Mouse (Mus musculus) liver, postnatal 0 days (tissue): ENCODE results near the gene Gm37240. TPM values are rescaled to one million over a fixed set of nuclear protein-coding genes. Genes with fewer than 3 reads are reported as not detected.
A peak's percentile ranks its signal among the peaks of the same experiment; 100 is the strongest.

Source experiments
- ATAC-seq: fragments of 200-750 bp; cut with Nextera tagmentation; 2 replicates; pipeline ENCODE4 v1.8.0; 2017; ENCODE audit warnings: mild to moderate bottlenecking, moderate library complexity
- DNase-seq: peaks from one replicate; pipeline ENCODE4 v3.0.0-alpha.2; 2016
- H3K27ac ChIP-seq: fragments of 300-500 bp; sonication (generic); 2 replicates; pipeline ENCODE4 v1.5.1; 2014; ENCODE audit warnings: antibody characterized with exemption, moderate library complexity, mild to moderate bottlenecking, low read depth
- H3K27me3 ChIP-seq: fragments of 300-500 bp; sonication (generic); 2 replicates; pipeline ENCODE4 v1.6.1; 2014; ENCODE audit warnings: low read length, control low read depth, mixed read lengths; ENCODE audit not compliant: insufficient read depth
- H3K36me3 ChIP-seq: fragments of 300-500 bp; sonication (generic); replicated peaks from 2 replicates; pipeline ENCODE4 v1.6.1; 2014; ENCODE audit warnings: mild to moderate bottlenecking, control low read depth, low read length, moderate library complexity, mixed read lengths; ENCODE audit not compliant: insufficient read depth
- H3K4me1 ChIP-seq: fragments of 300-500 bp; sonication (generic); 2 replicates; pipeline ENCODE4 v1.6.1; 2014; ENCODE audit warnings: antibody characterized with exemption, mild to moderate bottlenecking, control low read depth; ENCODE audit not compliant: insufficient read depth
- H3K4me2 ChIP-seq: fragments of 300-500 bp; sonication (generic); 2 replicates; pipeline ENCODE4 v1.6.1; 2014; ENCODE audit warnings: low read depth, mild to moderate bottlenecking, low read length, moderate library complexity, mixed read lengths
- H3K4me3 ChIP-seq: fragments of 300-500 bp; sonication (generic); 2 replicates; pipeline ENCODE4 v1.5.1; 2014; ENCODE audit warnings: low read depth, low read length
- H3K9ac ChIP-seq: fragments of 300-500 bp; sonication (generic); replicated peaks from 2 replicates; pipeline ENCODE4 v1.6.1; 2014; ENCODE audit warnings: mild to moderate bottlenecking, moderate library complexity
- H3K9me3 ChIP-seq: fragments of 300-500 bp; sonication (generic); 2 replicates; pipeline ENCODE4 v1.6.1; 2016; ENCODE audit warnings: mild to moderate bottlenecking, control low read depth, low read length, mixed read lengths
- CTCF ChIP-seq: sonication (generic); IDR thresholded peaks from 2 replicates; pipeline ENCODE4 v1.5.1; 2016; ENCODE audit warnings: antibody characterized with exemption, low read depth
- EP300 ChIP-seq: IDR thresholded peaks from 2 replicates; pipeline ENCODE4 v1.6.1; 2016; ENCODE audit warnings: antibody characterized with exemption, low read depth, mild to moderate bottlenecking
- WGBS: fragments of 180-500 bp; shearing (Covaris S2); extraction: QIAGEN DNeasy Blood & Tissue Kit; methylation state at CpG from one replicate; pipeline ENCODE4 v1.1.7; 2014; ENCODE audit not compliant: insufficient replicate concordance; 5-methylcytosine and 5-hydroxymethylcytosine counted together
- polyA plus RNA-seq: library from polyadenylated mRNA; unstranded; fragments of >200 nt; fragmentation: Nextera tagmentation; extraction: Ambion mirVana; gene quantifications from 2 replicates; pipeline ENCODE4 v1.2.1, GENCODE M21; 2015

Gm37240 gene
- polyA plus RNA-seq, 1 experiment from 2014 or later = 0.72 TPM

DNA sequence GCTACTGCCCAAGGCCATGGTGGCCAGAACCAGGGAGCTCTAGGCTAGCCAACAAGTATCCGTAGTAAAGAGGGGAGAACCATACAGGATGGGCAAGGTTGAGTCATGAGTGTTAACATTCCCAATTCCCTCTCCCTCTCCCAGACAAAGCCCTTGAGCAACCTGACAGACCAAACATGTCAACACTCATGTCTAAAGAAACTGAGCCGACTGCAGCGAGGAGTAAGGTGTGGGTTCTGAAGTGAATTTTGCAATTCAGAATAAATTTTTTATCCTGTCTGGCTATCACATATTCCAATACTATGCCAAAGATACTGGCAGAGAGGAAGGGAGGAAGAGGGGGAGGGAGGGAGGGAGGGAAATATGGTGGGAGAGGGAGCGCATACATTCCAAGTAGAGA lies 33.6 kb downstream of the Gm37240 start:
- Histone ChIP-seq H3K4me3 (no peak overlapping the region), H3K4me1 (peaks cover 10% of the 10 kb centered on the region; the same call in 1 of the 2 replicates), H3K9me3 (no peaks in the 10 kb centered on the region), H3K4me2 (no peak overlapping the region), H3K27me3 (no peaks in the 10 kb centered on the region), H3K36me3 (no peaks in the 10 kb centered on the region), H3K9ac (no peak overlapping the region), H3K27ac (no peak overlapping the region)
- 86% methylated on average over 4 of the region's 4 CpGs for WGBS
- TF ChIP-seq CTCF = no peak
- no peak for TF ChIP-seq EP300
- DNase-seq = no peak
- ATAC-seq = no peak

DNA sequence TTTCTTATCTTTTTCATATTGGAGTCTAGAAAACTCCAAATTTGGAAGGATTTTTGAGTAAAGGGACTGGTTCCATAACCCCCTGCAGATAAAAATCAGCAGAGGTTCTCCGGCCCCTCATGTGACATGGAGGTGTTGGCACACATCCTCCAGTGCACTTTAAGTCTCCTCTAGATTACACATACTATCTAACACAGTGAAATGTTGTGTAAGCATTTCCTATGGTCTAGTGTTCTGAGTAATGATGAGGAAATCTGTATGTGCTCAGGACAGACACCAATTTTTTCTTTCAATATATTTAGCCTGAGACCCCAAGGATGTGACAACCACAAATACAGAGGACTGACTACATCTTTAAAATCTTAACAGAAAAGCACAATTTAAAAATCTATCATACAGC lies 37.2 kb downstream of the Gm37240 start:
- DNase-seq (no peak), ATAC-seq (peak; percentile 47; the same call in 1 of the 2 replicates)
- no peak overlapping the region for H3K27ac ChIP-seq
- TF ChIP-seq EP300 (no peak), CTCF (no peak)
- H3K4me2 ChIP-seq = no peak overlapping the region
- WGBS = 71% methylated on average over 1 of the region's 1 CpGs
- H3K9ac ChIP-seq = no peak overlapping the region
- no peak overlapping the region for H3K4me3 ChIP-seq
- no peaks in the 10 kb centered on the region for H3K27me3 ChIP-seq
- no peaks in the 10 kb centered on the region for H3K4me1 ChIP-seq
- no peaks in the 10 kb centered on the region for H3K9me3 ChIP-seq
- no peaks in the 10 kb centered on the region for H3K36me3 ChIP-seq

DNA sequence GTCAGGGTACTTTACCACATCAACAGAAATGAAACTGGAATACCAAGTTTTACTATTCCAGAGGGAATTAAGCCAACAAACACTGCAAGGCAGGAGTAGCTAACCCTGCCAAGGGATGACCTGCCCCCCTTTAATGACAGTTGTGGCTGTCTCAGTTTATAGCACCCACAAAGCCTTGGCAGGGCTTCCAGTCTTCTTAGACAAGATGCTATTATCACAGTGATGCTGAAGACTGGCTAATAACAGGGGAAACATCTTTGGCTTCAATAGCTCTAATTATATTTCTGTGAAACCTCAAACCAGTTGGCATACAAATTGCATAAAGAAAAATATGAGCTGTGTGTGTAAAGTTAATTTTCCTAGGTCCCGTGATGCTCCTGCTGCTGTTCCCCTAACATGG lies 41.0 kb downstream of the Gm37240 start:
- no peak for ATAC-seq
- Histone ChIP-seq H3K4me2 (no peak overlapping the region), H3K27ac (no peak overlapping the region), H3K27me3 (no peaks in the 10 kb centered on the region), H3K36me3 (no peaks in the 10 kb centered on the region), H3K9ac (no peak overlapping the region), H3K9me3 (no peaks in the 10 kb centered on the region), H3K4me1 (no peaks in the 10 kb centered on the region), H3K4me3 (no peak overlapping the region)
- 86% methylated on average over 1 of the region's 1 CpGs for WGBS
- TF ChIP-seq CTCF (no peak), EP300 (no peak)
- DNase-seq = no peak

DNA sequence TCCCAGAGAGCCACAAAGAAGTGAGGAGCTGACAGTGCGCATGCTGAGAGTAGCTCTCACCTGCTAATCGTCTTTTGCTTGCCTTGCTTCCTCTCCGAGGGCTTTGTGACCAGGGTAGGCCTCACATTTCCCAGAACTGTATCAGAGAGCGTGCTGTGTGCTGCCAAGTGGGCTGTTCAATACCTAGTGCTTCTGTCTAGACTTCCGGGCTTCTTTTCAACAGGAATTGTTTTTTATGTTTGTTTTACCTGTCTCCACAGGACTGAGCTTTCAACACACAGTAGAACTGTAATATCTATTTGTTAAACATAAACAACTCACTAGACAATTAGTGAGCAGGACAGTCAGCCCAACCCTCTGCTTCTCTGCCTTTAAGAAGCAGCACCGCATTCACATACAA lies 42.0 kb downstream of the Gm37240 start:
- H3K27ac ChIP-seq = no peak overlapping the region
- WGBS = 57% methylated on average over 6 of the region's 6 CpGs

GRCm38 (mm10) chr3:85842881-85843218 lies 44.5 kb downstream of the Gm37240 start:
- H3K9me3 ChIP-seq = no peaks in the 10 kb centered on the region
- no peaks in the 10 kb centered on the region for H3K27me3 ChIP-seq
- no peak overlapping the region for H3K4me2 ChIP-seq
- no peak for ATAC-seq
- H3K36me3 ChIP-seq = no peaks in the 10 kb centered on the region
- TF ChIP-seq CTCF (no peak), EP300 (no peak)
- H3K4me3 ChIP-seq = no peak overlapping the region
- H3K9ac ChIP-seq = no peak overlapping the region
- DNase-seq = peak; percentile 34
- no peaks in the 10 kb centered on the region for H3K4me1 ChIP-seq
- no peak overlapping the region for H3K27ac ChIP-seq

More for the DNA sequence above, 42.0 kb downstream of the Gm37240 start:
- Histone ChIP-seq H3K36me3 (no peaks in the 10 kb centered on the region), H3K9me3 (no peaks in the 10 kb centered on the region), H3K4me2 (no peak overlapping the region), H3K9ac (no peak overlapping the region), H3K4me1 (no peaks in the 10 kb centered on the region), H3K4me3 (no peak overlapping the region), H3K27me3 (no peaks in the 10 kb centered on the region)
- DNase-seq (no peak), ATAC-seq (no peak)
- TF ChIP-seq EP300 (no peak), CTCF (no peak)

- Histone ChIP-seq H3K4me2 (no peak overlapping the region), H3K9me3 (no peaks in the 10 kb centered on the region), H3K4me1 (no peaks in the 10 kb centered on the region), H3K27me3 (no peaks in the 10 kb centered on the region), H3K4me3 (no peak overlapping the region), H3K9ac (no peak overlapping the region), H3K27ac (no peak overlapping the region), H3K36me3 (no peaks in the 10 kb centered on the region)
- no peak for DNase-seq
- no peak for ATAC-seq
- 32% methylated on average over 9 of the region's 9 CpGs for WGBS
- TF ChIP-seq EP300 = no peak
- no peak for TF ChIP-seq CTCF
Measured at GRCm38 (mm10) chr3:85842177-85842880, 45.0 kb downstream of the Gm37240 start.
